Mouse (Mus musculus): ENCODE measurements around the gene 2310033P09Rik.
"Not testable (repeated sequence)": the region's sequence is repeated elsewhere in the genome, so short reads cannot be mapped to it uniquely, and the experiment has no call there.

The 2310033P09Rik gene

GRCm38 (mm10) chr11:59201216-59202002, 6.7 kb upstream of the 2310033P09Rik start:
- DNase-seq: no peak

- DNase-seq: peak; percentile 98
Observed at GRCm38 (mm10) chr11:59202081-59202995, 5.8 kb upstream of the 2310033P09Rik start, which contains the start of gene Mrpl55. Mrpl55 (plus strand) TSS chr11:59202486.

- peak; percentile 85 for DNase-seq
Observed at GRCm38 (mm10) chr11:59209003-59209441, 901 bp downstream of the 2310033P09Rik start.

DNA sequence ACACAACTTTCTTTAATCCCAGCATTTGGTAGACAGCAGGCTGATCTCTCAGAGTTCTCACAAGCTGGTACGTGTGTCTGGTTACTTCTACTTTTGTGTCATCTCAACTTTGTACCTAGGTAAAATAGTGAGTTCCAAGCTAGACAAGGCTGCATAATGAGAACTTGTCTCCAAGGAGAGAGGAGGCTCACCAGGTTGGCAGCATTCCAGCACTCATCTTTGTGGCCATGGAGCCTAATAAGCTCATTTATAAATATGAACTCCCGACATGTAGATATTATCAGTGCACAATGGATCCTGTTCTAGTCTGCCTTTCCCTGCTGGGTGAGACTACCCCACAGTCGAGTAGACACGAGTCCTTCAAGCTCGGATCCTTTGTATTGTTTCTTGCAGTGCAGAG, 1.5 kb downstream of the 2310033P09Rik start:
- no peak for DNase-seq

- no peak for DNase-seq
Observed at GRCm38 (mm10) chr11:59210020-59210419, 1.9 kb downstream of the 2310033P09Rik start.

- DNase-seq: not testable (repeated sequence)
Observed at GRCm38 (mm10) chr11:59211561-59211960, 3.4 kb downstream of the 2310033P09Rik start.

- not testable (repeated sequence) for DNase-seq
Observed at GRCm38 (mm10) chr11:59212320-59212719, 4.2 kb downstream of the 2310033P09Rik start.

DNA sequence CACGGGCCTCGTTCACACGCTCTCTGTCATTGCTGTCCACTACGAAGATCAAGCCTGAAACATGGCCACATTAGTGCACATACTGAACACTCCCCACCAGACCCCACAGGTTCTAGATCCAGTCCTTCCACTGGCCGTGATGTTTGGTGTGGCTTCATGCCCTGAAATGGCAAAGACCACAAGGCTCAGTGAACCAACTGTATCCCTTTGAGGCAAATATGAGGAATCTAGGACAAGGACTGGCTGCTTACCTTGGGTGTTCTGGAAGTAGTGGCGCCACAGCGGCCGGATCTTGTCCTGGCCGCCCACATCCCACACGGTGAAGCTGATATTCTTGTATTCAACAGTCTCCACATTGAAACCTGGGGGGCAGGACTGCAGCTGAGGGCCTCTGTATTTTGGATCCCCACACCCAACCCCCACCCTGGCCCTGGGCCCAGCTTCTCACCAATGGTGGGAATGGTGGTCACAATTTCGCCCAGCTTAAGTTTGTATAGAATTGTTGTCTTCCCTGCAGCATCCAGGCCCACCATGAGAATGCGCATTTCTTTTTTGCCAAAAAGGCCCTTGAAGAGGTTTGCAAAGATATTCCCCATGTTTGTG, 4.9 kb downstream of the 2310033P09Rik start:
- DNase-seq: no peak

DNA sequence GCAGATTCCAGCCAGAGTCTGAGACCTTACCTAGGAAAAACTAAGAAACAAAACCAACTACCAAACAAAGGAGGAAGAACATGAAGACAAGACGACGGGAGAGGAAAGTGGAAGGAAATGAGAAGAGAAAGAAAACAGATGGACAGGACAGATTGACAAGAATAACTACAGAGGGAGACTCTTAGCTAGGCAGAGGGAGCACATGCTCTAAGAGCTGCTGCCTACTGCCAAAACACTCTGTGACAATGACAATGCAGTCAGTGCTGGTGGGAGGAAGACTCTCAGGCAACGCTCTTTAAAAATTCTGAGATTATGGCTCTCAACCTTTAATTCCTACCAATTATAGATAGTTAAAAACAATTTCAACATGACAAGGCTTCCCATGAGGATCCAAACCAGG, 8.8 kb downstream of the 2310033P09Rik start:
- DNase-seq: no peak

DNA sequence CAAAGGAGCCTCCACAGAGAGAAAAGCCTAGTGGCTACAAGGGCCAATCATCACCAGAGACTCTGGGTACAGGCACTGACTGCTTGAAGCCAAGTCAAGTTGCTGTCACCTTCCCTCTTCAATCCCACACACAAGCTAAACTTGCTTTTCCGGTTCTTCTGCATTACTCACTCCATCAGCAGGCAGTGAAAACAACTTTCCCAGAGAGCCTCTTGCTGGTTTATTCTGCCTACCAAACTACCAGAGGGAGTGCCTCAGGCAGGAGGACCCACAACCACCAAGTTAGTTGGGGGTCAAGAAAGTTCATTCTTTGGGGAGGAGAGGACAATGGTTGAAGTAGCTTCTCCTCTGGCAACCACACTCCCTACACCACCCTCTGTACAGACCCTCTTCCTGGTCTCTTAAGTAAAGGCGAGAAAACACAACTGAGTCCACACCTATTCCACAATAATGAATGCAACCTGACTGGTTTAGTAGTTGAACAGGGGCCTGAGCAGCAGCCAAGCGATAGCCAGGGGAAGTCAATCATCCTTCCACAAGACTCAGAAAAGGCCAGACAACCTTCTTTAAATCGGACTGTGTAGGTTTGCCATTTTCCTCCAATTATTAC, 10.4 kb downstream of the 2310033P09Rik start:
- peak; percentile 19 for DNase-seq

DNA sequence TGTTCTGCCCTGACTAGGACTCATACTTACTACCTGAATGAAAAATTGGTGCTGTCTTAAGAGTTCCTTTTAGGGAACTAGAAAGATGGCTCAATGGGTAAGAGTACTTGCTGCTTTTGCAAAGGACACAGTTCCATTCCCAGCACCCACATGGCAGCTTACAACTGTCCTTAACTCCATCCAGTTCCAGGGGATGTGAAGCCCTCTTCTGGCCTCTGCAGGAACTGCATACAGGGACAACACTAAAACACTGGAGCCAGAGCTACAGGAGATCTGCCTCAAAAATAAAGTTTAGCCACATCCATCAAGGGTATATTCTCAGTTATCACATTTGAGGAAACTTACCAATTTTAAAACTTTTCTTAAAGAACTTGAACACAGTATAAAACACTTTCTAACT, 10.9 kb downstream of the 2310033P09Rik start:
- peak; percentile 27 for DNase-seq

DNA sequence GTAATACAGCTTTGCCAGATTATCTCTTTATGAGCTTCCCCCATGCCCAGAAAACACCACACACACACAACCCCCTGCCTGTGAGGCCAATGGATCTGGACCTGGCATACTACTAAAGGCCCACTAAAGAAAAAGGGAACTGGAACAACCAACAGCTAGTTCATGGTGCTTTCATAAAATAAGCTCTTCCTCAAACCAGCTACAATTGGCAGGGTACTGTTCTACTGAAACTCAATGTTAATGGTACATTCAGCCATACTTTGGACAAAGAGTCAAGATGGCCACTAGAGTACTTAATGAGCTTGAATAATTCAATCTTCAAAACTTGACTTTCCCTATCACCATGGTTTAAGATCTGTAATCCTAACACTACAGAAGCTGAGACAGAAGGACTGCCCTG, 13.5 kb downstream of the 2310033P09Rik start:
- no peak for DNase-seq

GRCm38 (mm10) chr11:59222306-59222705, 14.2 kb downstream of the 2310033P09Rik start:
- DNase-seq: no peak

DNA sequence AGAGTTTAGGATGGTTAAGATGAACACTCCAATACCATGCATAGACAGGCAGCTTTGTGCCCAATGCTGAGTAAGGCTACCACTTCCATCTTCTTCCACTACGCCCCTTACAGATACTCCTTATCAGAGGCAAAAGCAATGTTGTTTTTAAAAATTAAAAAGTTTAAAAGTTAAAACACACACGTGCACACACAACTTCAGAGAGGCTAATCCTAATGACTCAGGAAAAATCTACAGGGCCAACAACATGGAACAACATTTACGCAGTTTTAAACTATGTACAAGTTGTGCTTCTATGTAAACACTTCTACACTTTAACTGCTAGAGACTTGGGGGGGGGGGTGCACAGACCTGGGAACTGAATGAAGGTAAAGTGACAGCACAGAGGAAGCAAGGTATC, 15.9 kb downstream of the 2310033P09Rik start:
- DNase-seq: no peak

- no peak for DNase-seq
Observed at GRCm38 (mm10) chr11:59224470-59224869, 16.3 kb downstream of the 2310033P09Rik start.

GRCm38 (mm10) chr11:59225167-59225566, 17.0 kb downstream of the 2310033P09Rik start:
- no peak for DNase-seq

DNA sequence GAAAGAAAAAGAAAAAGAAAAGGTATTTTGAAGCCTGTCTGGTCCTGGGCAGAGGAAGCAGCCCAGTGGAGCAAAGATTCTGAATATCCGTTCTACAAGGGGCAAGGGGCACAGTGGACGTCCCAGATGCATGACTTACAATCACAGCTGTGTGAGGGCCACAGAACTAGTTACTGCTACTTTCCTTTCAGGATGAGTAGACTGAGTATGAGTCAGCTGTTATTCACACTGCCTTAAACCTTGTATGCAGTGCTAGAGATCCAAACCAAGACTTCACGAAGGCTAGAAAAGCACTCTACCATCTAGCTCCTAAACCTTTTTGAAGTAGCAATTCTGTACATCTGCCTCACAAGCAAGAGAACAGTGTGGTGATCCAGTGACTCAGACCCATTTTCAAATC, 18.1 kb downstream of the 2310033P09Rik start:
- no peak for DNase-seq

GRCm38 (mm10) chr11:59226787-59227603, 18.9 kb downstream of the 2310033P09Rik start:
- peak; percentile 13 for DNase-seq

GRCm38 (mm10) chr11:59227604-59228121, 19.5 kb downstream of the 2310033P09Rik start:
- DNase-seq: no peak

DNA sequence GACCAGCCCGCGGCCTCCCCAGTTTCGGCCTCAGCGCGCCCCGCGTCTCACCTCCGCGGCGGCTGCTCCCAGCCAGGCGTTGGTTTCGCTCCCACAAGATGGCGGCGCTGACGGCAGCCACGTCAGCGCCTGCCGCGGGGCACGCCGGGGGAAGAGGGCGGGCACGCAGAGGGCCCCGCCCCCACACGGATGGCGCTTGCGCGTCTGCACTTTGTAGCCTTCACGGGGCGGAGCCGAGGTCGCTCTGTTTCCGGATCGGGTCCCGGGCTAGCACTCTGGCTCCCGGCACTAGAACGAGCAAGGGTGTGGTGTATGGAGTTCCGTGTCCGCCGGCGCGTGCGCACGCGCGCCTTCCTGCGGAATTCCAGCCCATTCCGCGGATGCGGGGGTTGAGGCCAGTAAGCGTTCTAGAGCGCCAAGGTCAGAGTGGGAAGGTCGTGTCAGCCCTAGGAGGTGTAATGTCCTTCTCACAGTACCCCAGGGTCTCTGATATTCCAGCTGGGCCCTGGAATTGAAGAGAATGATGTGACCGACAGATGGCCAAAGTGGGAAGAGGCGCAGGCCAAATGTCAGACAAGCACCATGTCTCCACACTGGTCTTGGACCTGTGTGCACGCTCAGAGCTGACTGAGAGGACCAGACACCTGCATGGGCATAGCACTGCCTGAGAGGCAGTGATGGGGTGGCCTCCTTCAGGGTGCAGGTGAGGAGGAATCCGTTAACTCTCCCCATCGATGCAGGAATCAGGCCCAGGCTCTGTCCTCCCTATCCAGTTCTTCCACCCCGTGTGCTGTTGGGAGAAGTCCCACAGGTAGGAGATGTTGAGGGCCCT, 20.2 kb downstream of the 2310033P09Rik start, which contains the start of gene Arf1:
Gene Arf1, minus strand, starts transcription at position 149 of the 832 bp plus-strand sequence.
- peak; percentile 99 for DNase-seq

Data from embryo, embryonic 11 days (tissue).